Mouse (Mus musculus) CD8-positive naive resting alpha-beta T cell, adult 57 days (primary cell): ENCODE data around the gene Erich2. TPM values are rescaled to one million over a fixed set of nuclear protein-coding genes. Genes with fewer than 3 reads are reported as not detected.

ENCODE experiments used
- total RNA-seq: library from RNA; stranded (reverse); gene quantifications from one replicate; pipeline ENCODE4 v1.2.4, GENCODE M21; 2023

The Erich2 gene
- not detected for total RNA-seq

DNA sequence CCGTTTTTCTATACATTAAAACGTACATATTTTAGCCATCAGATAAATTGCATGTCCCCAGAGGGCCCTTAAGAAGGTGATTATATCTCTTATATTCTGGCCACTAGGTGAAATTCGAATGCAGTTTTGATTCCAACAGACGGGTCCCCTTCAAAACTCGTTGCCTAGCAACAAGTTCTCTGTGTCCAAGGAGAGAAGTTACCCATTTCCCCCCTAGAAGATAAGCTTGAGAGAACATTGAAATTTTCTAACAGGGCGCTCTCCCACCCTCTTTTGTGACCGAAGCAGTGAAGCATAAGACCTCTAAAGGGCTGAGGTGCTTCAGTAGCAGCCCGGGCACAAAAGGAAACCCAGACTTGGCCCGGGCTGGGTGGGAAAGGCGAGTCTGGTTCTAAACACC, at the start of gene Erich2:
Erich2 (plus strand) TSS at position 324 of the 400 bp plus-strand sequence.

DNA sequence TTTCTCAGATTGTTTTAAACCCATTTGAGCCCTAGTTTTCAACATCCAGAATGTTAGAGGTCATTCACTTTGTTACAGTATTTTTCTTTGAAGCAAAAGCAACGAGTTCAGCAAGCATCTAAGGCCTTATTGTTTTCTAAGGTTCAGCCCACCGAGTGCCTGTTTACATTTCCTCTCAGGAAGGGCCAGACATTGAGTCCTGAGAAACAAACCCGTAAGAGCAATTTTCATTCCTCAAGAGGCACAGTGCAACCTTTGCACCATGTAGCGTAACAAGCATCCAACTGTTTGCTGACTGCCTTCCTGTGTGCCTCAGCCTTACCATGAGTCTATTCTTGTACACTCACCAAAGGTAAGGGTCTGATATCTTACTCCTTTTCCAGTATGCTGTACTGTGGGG, 44.2 kb downstream of the Erich2 start, which contains the start of gene Gad1:
Gad1 (plus strand) TSS at position 301 of the 400 bp plus-strand sequence.

Other genes starting within 250 kb of the Erich2 start
- not detected for gene Sp5, start 33.9 kb upstream of the Erich2 start, total RNA-seq
- gene Gad1, start 44.3 kb downstream of the Erich2 start, total RNA-seq: 1.2 TPM
- gene Gorasp2, start 152.8 kb downstream of the Erich2 start, total RNA-seq: 80.6 TPM
- gene Gm26558, start 153.3 kb downstream of the Erich2 start, total RNA-seq: not detected